Mouse (Mus musculus) heart, embryonic 11.5 days (tissue): ENCODE measurements at regions not wholly inside any gene's neighbourhood (a gene's known extent, or its start where the extent isn't known, plus 50 kb on each side); places are given as distances from the start of the nearest gene placed in this dataset.
A peak's percentile ranks its signal among the peaks of the same experiment; 100 is the strongest.

Experiments
- ATAC-seq: fragments of 200-750 bp; cut with Nextera tagmentation; replicated peaks from 2 replicates; pipeline ENCODE4 v1.8.0; 2017; ENCODE audit warnings: moderate library complexity; ENCODE audit not compliant: insufficient number of reproducible peaks, low FRiP score, low TSS enrichment
- H3K27ac ChIP-seq: fragments of 300-500 bp; sonication (generic); 2 replicates; pipeline ENCODE4 v1.5.1; 2014; ENCODE audit warnings: mild to moderate bottlenecking, low read depth, low read length
- H3K27me3 ChIP-seq: fragments of 300-500 bp; sonication (generic); 2 replicates; pipeline ENCODE4 v1.6.1; 2014; ENCODE audit warnings: mild to moderate bottlenecking, low read length, mixed read lengths; ENCODE audit not compliant: control insufficient read depth, insufficient read depth
- H3K36me3 ChIP-seq: fragments of 300-500 bp; sonication (generic); 2 replicates; pipeline ENCODE4 v1.6.1; 2014; ENCODE audit warnings: mild to moderate bottlenecking, low read length, moderate library complexity, mixed read lengths; ENCODE audit not compliant: control insufficient read depth, insufficient read depth
- H3K4me1 ChIP-seq: fragments of 300-500 bp; sonication (generic); 2 replicates; pipeline ENCODE4 v1.6.1; 2014; ENCODE audit warnings: low read length; ENCODE audit not compliant: control insufficient read depth, insufficient read depth
- H3K4me2 ChIP-seq: fragments of 300-500 bp; sonication (generic); 2 replicates; pipeline ENCODE4 v1.6.1; 2014; ENCODE audit warnings: mild to moderate bottlenecking, moderate library complexity
- H3K4me3 ChIP-seq: fragments of 300-500 bp; sonication (generic); 2 replicates; pipeline ENCODE4 v1.5.1; 2014; ENCODE audit warnings: low read depth, low read length
- H3K9ac ChIP-seq: fragments of 300-500 bp; sonication (generic); 2 replicates; pipeline ENCODE4 v1.6.1; 2014; ENCODE audit warnings: mild to moderate bottlenecking, low read depth, low read length, moderate library complexity
- H3K9me3 ChIP-seq: fragments of 300-500 bp; sonication (generic); replicated peaks from 2 replicates; pipeline ENCODE4 v1.6.1; 2016; ENCODE audit warnings: low read length; ENCODE audit not compliant: control insufficient read depth
- WGBS: fragments of 180-500 bp; shearing (Covaris S2); extraction: QIAGEN DNeasy Blood & Tissue Kit; methylation state at CpG from one replicate; pipeline ENCODE4 v1.1.7; 2014; ENCODE audit not compliant: insufficient replicate concordance; 5-methylcytosine and 5-hydroxymethylcytosine counted together

DNA sequence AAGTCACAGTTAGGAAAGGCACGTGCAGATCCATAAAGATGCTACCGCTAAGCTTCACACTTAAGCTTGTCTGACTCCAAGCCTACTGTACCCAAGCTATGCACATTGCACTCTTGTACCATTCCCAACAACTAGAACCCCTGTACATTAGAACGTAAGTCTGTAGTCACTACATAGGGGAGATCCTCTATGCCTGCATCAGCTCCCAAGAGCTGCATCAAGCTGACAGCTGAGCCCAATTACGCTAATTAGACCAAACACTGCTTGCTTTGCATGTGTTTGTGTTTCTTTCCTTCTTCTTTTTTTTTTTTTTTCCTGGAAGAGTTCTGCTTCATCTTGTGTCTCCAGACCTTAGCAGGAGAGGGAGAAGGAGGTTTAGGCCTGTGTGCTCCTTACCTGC is 641.5 kb upstream of the Sox9 start:
- Histone ChIP-seq H3K9ac (no peak overlapping the region), H3K4me3 (no peak overlapping the region), H3K4me2 (no peak overlapping the region), H3K27ac (no peak overlapping the region), H3K36me3 (no peaks in the 10 kb centered on the region), H3K4me1 (peaks cover 3% of the 10 kb centered on the region; the same call in 1 of the 2 replicates), H3K9me3 (no peaks in the 10 kb centered on the region), H3K27me3 (no peaks in the 10 kb centered on the region)
- WGBS = 86% methylated on average over 4 of the region's 4 CpGs
- no peak for ATAC-seq

GRCm38 (mm10) chr11:112140912-112141311 is 641.1 kb upstream of the Sox9 start:
- no peaks in the 10 kb centered on the region for H3K27me3 ChIP-seq
- no peaks in the 10 kb centered on the region for H3K9me3 ChIP-seq
- 77% methylated on average over 9 of the region's 9 CpGs for WGBS
- no peak overlapping the region for H3K4me2 ChIP-seq
- no peak overlapping the region for H3K9ac ChIP-seq
- no peak overlapping the region for H3K4me3 ChIP-seq
- no peak for ATAC-seq
- H3K36me3 ChIP-seq = no peaks in the 10 kb centered on the region
- peaks cover 3% of the 10 kb centered on the region; the same call in 1 of the 2 replicates for H3K4me1 ChIP-seq
- no peak overlapping the region for H3K27ac ChIP-seq

DNA sequence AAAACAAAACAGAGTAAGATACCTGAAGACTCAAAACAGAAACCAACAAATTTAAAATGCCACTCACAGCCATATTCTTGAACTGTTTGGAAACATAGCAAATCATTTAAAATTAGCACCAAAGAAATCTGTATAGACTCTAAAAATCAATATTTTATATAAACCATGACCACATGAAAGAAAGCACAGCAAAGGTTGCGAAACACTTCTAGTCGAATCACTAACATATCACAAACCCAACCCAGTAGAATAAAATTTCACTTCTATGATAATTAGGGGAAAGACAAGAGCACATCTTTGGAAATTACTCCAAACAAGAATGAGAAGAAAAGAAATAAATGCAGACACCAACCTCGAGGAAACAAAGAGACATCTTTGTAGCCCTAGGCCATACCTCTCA is 630.0 kb upstream of the Sox9 start:
- ATAC-seq = no peak
- Histone ChIP-seq H3K9ac (no peak overlapping the region), H3K4me2 (no peak overlapping the region), H3K4me3 (no peak overlapping the region), H3K27ac (no peak overlapping the region), H3K27me3 (no peaks in the 10 kb centered on the region), H3K4me1 (peaks cover 7% of the 10 kb centered on the region; the same call in 1 of the 2 replicates), H3K9me3 (no peaks in the 10 kb centered on the region), H3K36me3 (no peaks in the 10 kb centered on the region)
- 87% methylated on average over 3 of the region's 3 CpGs for WGBS

GRCm38 (mm10) chr11:112153198-112153597 is 628.8 kb upstream of the Sox9 start:
- WGBS = 86% methylated on average over 5 of the region's 5 CpGs

GRCm38 (mm10) chr11:112154712-112155319 is 627.2 kb upstream of the Sox9 start:
- Histone ChIP-seq H3K36me3 (no peaks in the 10 kb centered on the region), H3K4me2 (peak overlapping the region; percentile 54), H3K9ac (no peak overlapping the region; the same call in 1 of the 2 replicates), H3K27me3 (no peaks in the 10 kb centered on the region), H3K4me3 (0 out of 2 replicates have a peak overlapping the region, but pooled peaks have one; percentile 16), H3K9me3 (no peaks in the 10 kb centered on the region), H3K4me1 (peaks cover 7% of the 10 kb centered on the region; the same call in 1 of the 2 replicates), H3K27ac (no peak overlapping the region)
- ATAC-seq = no peak
- WGBS = 39% methylated on average over 11 of the region's 11 CpGs

More at GRCm38 (mm10) chr11:112153198-112153597, 628.8 kb upstream of the Sox9 start:
- Histone ChIP-seq H3K4me1 (peaks cover 7% of the 10 kb centered on the region; the same call in 1 of the 2 replicates), H3K36me3 (no peaks in the 10 kb centered on the region), H3K27me3 (no peaks in the 10 kb centered on the region), H3K9ac (no peak overlapping the region), H3K4me3 (no peak overlapping the region), H3K27ac (no peak overlapping the region), H3K9me3 (no peaks in the 10 kb centered on the region), H3K4me2 (no peak overlapping the region)
- no peak for ATAC-seq

GRCm38 (mm10) chr11:112155339-112155955 is 626.6 kb upstream of the Sox9 start:
- Histone ChIP-seq H3K4me1 (peaks cover 7% of the 10 kb centered on the region; the same call in 1 of the 2 replicates), H3K36me3 (no peaks in the 10 kb centered on the region), H3K9me3 (no peaks in the 10 kb centered on the region), H3K9ac (peak overlapping the region; percentile 39; the same call in 1 of the 2 replicates), H3K4me3 (peak overlapping the region; percentile 16; the same call in 1 of the 2 replicates), H3K4me2 (peak overlapping the region; percentile 54), H3K27me3 (no peaks in the 10 kb centered on the region), H3K27ac (no peak overlapping the region)
- 24% methylated on average over 10 of the region's 10 CpGs for WGBS
- no peak for ATAC-seq

GRCm38 (mm10) chr11:112163681-112164265 is 618.3 kb upstream of the Sox9 start:
- H3K4me2 ChIP-seq = no peak overlapping the region
- no peak overlapping the region for H3K4me3 ChIP-seq
- 56% methylated on average over 7 of the region's 7 CpGs for WGBS
- no peaks in the 10 kb centered on the region for H3K36me3 ChIP-seq
- no peak for ATAC-seq
- no peak overlapping the region for H3K27ac ChIP-seq
- H3K27me3 ChIP-seq = no peaks in the 10 kb centered on the region
- H3K9ac ChIP-seq = no peak overlapping the region
- no peaks in the 10 kb centered on the region for H3K9me3 ChIP-seq
- H3K4me1 ChIP-seq = no peaks in the 10 kb centered on the region

GRCm38 (mm10) chr11:112173585-112173984 is 608.4 kb upstream of the Sox9 start:
- Histone ChIP-seq H3K27ac (no peak overlapping the region), H3K9ac (no peak overlapping the region), H3K4me1 (no peaks in the 10 kb centered on the region), H3K9me3 (no peaks in the 10 kb centered on the region), H3K4me3 (no peak overlapping the region), H3K4me2 (no peak overlapping the region), H3K36me3 (no peaks in the 10 kb centered on the region), H3K27me3 (no peaks in the 10 kb centered on the region)
- no peak for ATAC-seq
- 44% methylated on average over 10 of the region's 10 CpGs for WGBS
